Mouse (Mus musculus): ENCODE results near the gene Smok2b. TPM values are rescaled to one million over a fixed set of nuclear protein-coding genes. Genes with fewer than 3 reads are reported as not detected.
"Not testable (repeated sequence)": the region's sequence is repeated elsewhere in the genome, so short reads cannot be mapped to it uniquely, and the experiment has no call there.

Gene Smok2b
- polyA plus RNA-seq, 1 experiment from 2014 or later = not detected

DNA sequence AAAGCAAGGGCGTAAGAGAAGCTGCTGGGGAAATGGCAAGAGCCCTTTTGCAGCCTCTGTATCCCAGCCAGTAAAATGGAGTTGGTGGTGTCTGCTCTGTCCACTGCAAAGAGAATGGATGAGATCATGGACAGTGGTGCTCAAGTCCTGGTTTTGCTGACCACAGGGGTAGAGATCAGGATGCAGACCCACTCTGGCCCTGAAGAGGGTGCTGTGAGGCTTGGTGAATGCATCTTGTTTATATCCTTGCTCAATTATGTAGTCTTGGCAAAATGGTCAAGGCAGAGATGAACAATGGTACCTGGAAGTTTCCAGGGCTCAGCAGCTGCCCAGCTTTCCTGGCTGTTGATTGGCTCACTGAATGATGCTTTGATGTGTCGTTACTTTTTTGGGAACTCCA is 14.5 kb upstream of the Smok2b start:
- H3K36me3 ChIP-seq (ENCODE audit: control insufficient read depth, insufficient read depth, low read length) = no peaks in the 10 kb centered on the region
- no peak overlapping the region for H3K4me2 ChIP-seq (replicated peaks; ENCODE audit: low read depth, low read length)
- H3K9me3 ChIP-seq (ENCODE audit: control insufficient read depth, low read length) = peaks cover 82% of the 10 kb centered on the region
- H3K27ac ChIP-seq (ENCODE audit: low read depth, low read length) = no peak overlapping the region
- no peak overlapping the region for H3K9ac ChIP-seq (ENCODE audit: low read depth, low read length)
- no peaks in the 10 kb centered on the region for H3K4me1 ChIP-seq (replicated peaks; ENCODE audit: control insufficient read depth, insufficient read depth, low read length)
- H3K27me3 ChIP-seq (ENCODE audit: control insufficient read depth, insufficient read depth, low read length) = no peaks in the 10 kb centered on the region
- ATAC-seq (ENCODE audit: low FRiP score) = no peak
- 83% methylated on average over 2 of the region's 2 CpGs for whole genome bisulfite sequencing
- no peak for DNase-seq (ENCODE audit: low spot score)
- H3K4me3 ChIP-seq (ENCODE audit: low read depth, low read length) = no peak overlapping the region

GRCm38 (mm10) chr17:13220888-13221287 is 9.2 kb upstream of the Smok2b start, which contains the start of gene Smok2a:
Smok2a (plus strand) TSS chr17:13221188.
- Histone ChIP-seq H3K27ac (ENCODE audit: low read depth, low read length) (no peak within 1 kb of the TSS), H3K4me2 (replicated peaks; ENCODE audit: low read depth, low read length) (no peak within 1 kb of the TSS), H3K9ac (ENCODE audit: low read depth, low read length) (no peak within 1 kb of the TSS), H3K4me1 (replicated peaks; ENCODE audit: control insufficient read depth, insufficient read depth, low read length) (no peaks in the 10 kb centered on the region), H3K9me3 (ENCODE audit: control insufficient read depth, low read length) (peaks cover 60% of the 10 kb centered on the region), H3K4me3 (ENCODE audit: low read depth, low read length) (no peak within 1 kb of the TSS), H3K27me3 (ENCODE audit: control insufficient read depth, insufficient read depth, low read length) (no peaks in the 10 kb centered on the region), H3K36me3 (ENCODE audit: control insufficient read depth, insufficient read depth, low read length) (no peaks in the 10 kb centered on the region)
- DNase-seq (ENCODE audit: low spot score) (no peak), ATAC-seq (ENCODE audit: low FRiP score) (no peak)
- WGBS = 89% methylated on average over 3 of the region's 3 CpGs

DNA sequence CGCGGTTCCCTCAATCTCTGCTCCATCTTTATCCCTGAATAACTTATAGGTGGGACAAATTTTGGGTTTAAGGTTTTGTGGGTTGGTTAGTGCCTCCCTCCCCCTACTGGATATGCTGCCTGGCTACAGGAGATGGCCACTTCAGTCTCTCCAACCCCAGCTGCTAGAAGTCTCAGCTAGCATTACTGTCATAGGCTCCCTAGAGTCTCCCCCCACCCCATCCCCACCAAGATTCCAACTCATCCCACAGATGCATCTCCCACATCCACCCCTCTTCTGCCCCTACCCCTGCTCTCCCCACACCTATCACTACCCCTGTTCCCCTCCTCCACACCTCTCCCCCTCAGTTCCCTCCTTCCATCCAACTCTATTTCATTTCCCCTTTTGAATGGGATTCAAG is 8.1 kb upstream of the Smok2b start:
- WGBS = 85% methylated on average over 2 of the region's 2 CpGs
- peaks cover 59% of the 10 kb centered on the region for H3K9me3 ChIP-seq (ENCODE audit: control insufficient read depth, low read length)

DNA sequence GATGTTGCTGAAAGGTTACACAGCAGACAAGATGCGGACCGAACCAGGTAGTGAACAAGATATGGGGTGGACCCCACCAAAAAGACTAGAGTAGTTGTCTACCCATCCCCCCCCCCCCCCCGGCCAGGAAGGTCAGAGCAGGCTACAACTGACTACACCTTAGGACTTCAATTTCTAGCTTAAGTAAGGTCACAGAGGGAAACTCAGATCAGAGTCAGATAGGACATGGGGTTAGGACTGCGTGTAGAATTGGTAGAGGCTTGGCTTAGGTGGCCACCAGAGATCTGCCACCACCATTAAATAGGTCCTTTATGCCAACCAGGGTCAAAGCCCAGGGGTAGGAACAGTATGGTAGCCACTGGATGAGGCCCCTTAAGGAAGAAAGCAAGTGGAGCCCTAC is 9.4 kb downstream of the Smok2b start:
- ATAC-seq (ENCODE audit: low FRiP score) = peak; percentile 20; the same call in 1 of the 2 replicates
- not testable (repeated sequence) for H3K36me3 ChIP-seq (ENCODE audit: control insufficient read depth, insufficient read depth, low read length); H3K27me3 ChIP-seq (ENCODE audit: control insufficient read depth, insufficient read depth, low read length); H3K4me1 ChIP-seq (replicated peaks; ENCODE audit: control insufficient read depth, insufficient read depth, low read length); H3K9ac ChIP-seq (ENCODE audit: low read depth, low read length); DNase-seq (ENCODE audit: low spot score); H3K4me3 ChIP-seq (ENCODE audit: low read depth, low read length); H3K4me2 ChIP-seq (replicated peaks; ENCODE audit: low read depth, low read length); H3K27ac ChIP-seq (ENCODE audit: low read depth, low read length)
- WGBS = 81% methylated on average over 4 of the region's 4 CpGs
- H3K9me3 ChIP-seq (ENCODE audit: control insufficient read depth, low read length) = peaks cover 30% of the 10 kb centered on the region

More for the DNA sequence above, 8.1 kb upstream of the Smok2b start:
- not testable (repeated sequence) for H3K9ac ChIP-seq (ENCODE audit: low read depth, low read length); H3K4me3 ChIP-seq (ENCODE audit: low read depth, low read length); H3K4me1 ChIP-seq (replicated peaks; ENCODE audit: control insufficient read depth, insufficient read depth, low read length); DNase-seq (ENCODE audit: low spot score); H3K27ac ChIP-seq (ENCODE audit: low read depth, low read length); H3K4me2 ChIP-seq (replicated peaks; ENCODE audit: low read depth, low read length); H3K36me3 ChIP-seq (ENCODE audit: control insufficient read depth, insufficient read depth, low read length); ATAC-seq (ENCODE audit: low FRiP score); H3K27me3 ChIP-seq (ENCODE audit: control insufficient read depth, insufficient read depth, low read length)

GRCm38 (mm10) chr17:13240807-13241727 is 11.0 kb downstream of the Smok2b start:
- not testable (repeated sequence) for H3K27ac ChIP-seq (ENCODE audit: low read depth, low read length); H3K4me2 ChIP-seq (replicated peaks; ENCODE audit: low read depth, low read length); H3K9ac ChIP-seq (ENCODE audit: low read depth, low read length); H3K27me3 ChIP-seq (ENCODE audit: control insufficient read depth, insufficient read depth, low read length); H3K4me1 ChIP-seq (replicated peaks; ENCODE audit: control insufficient read depth, insufficient read depth, low read length); H3K36me3 ChIP-seq (ENCODE audit: control insufficient read depth, insufficient read depth, low read length); H3K4me3 ChIP-seq (ENCODE audit: low read depth, low read length); DNase-seq (ENCODE audit: low spot score)
- peaks cover 20% of the 10 kb centered on the region for H3K9me3 ChIP-seq (ENCODE audit: control insufficient read depth, low read length)
- 85% methylated on average over 7 of the region's 13 CpGs for WGBS
- ATAC-seq (ENCODE audit: low FRiP score) = peak; percentile 28; the same call in 1 of the 2 replicates

DNA sequence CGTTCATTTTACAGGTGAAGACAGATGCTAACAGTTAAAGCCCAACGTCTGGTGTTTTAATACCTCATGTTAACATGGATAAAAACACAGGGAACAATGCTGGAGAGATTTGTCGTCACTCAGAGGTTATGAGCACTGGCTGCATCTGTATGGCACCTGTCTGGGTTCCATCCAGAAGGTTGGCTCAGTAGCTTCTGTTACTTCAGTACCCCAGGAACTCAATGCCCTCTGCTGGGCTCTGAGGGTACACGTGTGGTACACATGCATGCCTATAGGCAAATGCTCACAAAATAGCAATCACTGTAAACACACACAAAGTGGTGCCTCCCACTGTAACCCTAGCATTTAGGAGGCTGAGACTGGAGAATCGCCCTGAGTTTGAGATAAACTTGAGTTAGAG is 24.7 kb downstream of the Smok2b start:
- not testable (repeated sequence) for H3K36me3 ChIP-seq (ENCODE audit: control insufficient read depth, insufficient read depth, low read length); H3K9ac ChIP-seq (ENCODE audit: low read depth, low read length); ATAC-seq (ENCODE audit: low FRiP score); H3K4me3 ChIP-seq (ENCODE audit: low read depth, low read length); H3K9me3 ChIP-seq (ENCODE audit: control insufficient read depth, low read length); H3K27me3 ChIP-seq (ENCODE audit: control insufficient read depth, insufficient read depth, low read length); DNase-seq (ENCODE audit: low spot score); H3K27ac ChIP-seq (ENCODE audit: low read depth, low read length); H3K4me2 ChIP-seq (replicated peaks; ENCODE audit: low read depth, low read length); H3K4me1 ChIP-seq (replicated peaks; ENCODE audit: control insufficient read depth, insufficient read depth, low read length)
- whole genome bisulfite sequencing = 70% methylated on average over 1 of the region's 5 CpGs

Other genes with a start within 250 kb of the Smok2b start
- gene Wtap, start 236.1 kb upstream of the Smok2b start, polyA plus RNA-seq (2014; fragmentation: Nextera tagmentation; extraction: Ambion mirVana) = 130 and 133 TPM in 2 replicates
- gene Sod2, start 223.4 kb upstream of the Smok2b start, polyA plus RNA-seq (2014; fragmentation: Nextera tagmentation; extraction: Ambion mirVana) = 120 and 127 TPM in 2 replicates
- 0.25 TPM in 1 of 2 replicates, not detected in the other for gene Gpr31b, start 178.0 kb upstream of the Smok2b start, polyA plus RNA-seq (2014; fragmentation: Nextera tagmentation; extraction: Ambion mirVana)
- gene Tcp10b, start 169.2 kb upstream of the Smok2b start, polyA plus RNA-seq (2014; fragmentation: Nextera tagmentation; extraction: Ambion mirVana) = 0.23 TPM in 1 of 2 replicates, not detected in the other
- not detected in 2 replicates for gene Unc93a, start 98.4 kb upstream of the Smok2b start, polyA plus RNA-seq (2014; fragmentation: Nextera tagmentation; extraction: Ambion mirVana)
- gene Smok2a, start 9.1 kb upstream of the Smok2b start, polyA plus RNA-seq (2014; fragmentation: Nextera tagmentation; extraction: Ambion mirVana) = not detected in 2 replicates
- not detected in 2 replicates for gene Tcp10c, start 124.3 kb downstream of the Smok2b start, polyA plus RNA-seq (2014; fragmentation: Nextera tagmentation; extraction: Ambion mirVana)

Measured in hindbrain, embryonic 11.5 days (tissue).